Mouse (Mus musculus) lung, postnatal 0 days (tissue): ENCODE data around the gene Mif.

Experiments used
- CTCF ChIP-seq: IDR thresholded peaks from 2 replicates; pipeline ENCODE4 v1.5.1; 2016; ENCODE audit warnings: antibody characterized with exemption, mild to moderate bottlenecking
- EP300 ChIP-seq: IDR thresholded peaks from 2 replicates; pipeline ENCODE4 v1.6.1; 2016; ENCODE audit warnings: antibody characterized with exemption, mild to moderate bottlenecking, control low read depth

- no peak; the same call in 1 of the 2 replicates for TF ChIP-seq CTCF
- TF ChIP-seq EP300, result no peak
These were observed 813 bp downstream of the Mif start for GRCm38 (mm10) chr10:75859107-75859746.
